Mouse (Mus musculus) limb, embryonic 11.5 days (tissue): ENCODE measurements around the gene Cbx5. TPM values are rescaled to one million over a fixed set of nuclear protein-coding genes. Genes with fewer than 3 reads are reported as not detected.
A peak's percentile ranks its signal among the peaks of the same experiment; 100 is the strongest.

Experiments used
- ATAC-seq: fragments of 200-750 bp; cut with Nextera tagmentation; 2 replicates; pipeline ENCODE4 v1.8.0; 2017; ENCODE audit warnings: low read depth; ENCODE audit not compliant: insufficient number of reproducible peaks, low FRiP score, low TSS enrichment
- DNase-seq: peaks from one replicate; pipeline ENCODE4 v3.0.0-alpha.2; 2015; ENCODE audit warnings: low spot score
- H3K27ac ChIP-seq: fragments of 300-500 bp; sonication (generic); replicated peaks from 2 replicates; pipeline ENCODE4 v1.5.1; 2014; ENCODE audit warnings: low read depth, mild to moderate bottlenecking, low read length
- H3K27me3 ChIP-seq: fragments of 300-500 bp; sonication (generic); 2 replicates; pipeline ENCODE4 v1.6.1; 2014; ENCODE audit warnings: mild to moderate bottlenecking, low read length, mixed read lengths; ENCODE audit not compliant: control insufficient read depth, insufficient read depth
- H3K36me3 ChIP-seq: fragments of 300-500 bp; sonication (generic); 2 replicates; pipeline ENCODE4 v1.6.1; 2014; ENCODE audit warnings: mild to moderate bottlenecking, low read length, moderate library complexity, mixed read lengths; ENCODE audit not compliant: control insufficient read depth, insufficient read depth
- H3K4me1 ChIP-seq: fragments of 300-500 bp; sonication (generic); 2 replicates; pipeline ENCODE4 v1.6.1; 2014; ENCODE audit warnings: low read length, mixed read lengths; ENCODE audit not compliant: control insufficient read depth, insufficient read depth
- H3K4me2 ChIP-seq: fragments of 300-500 bp; sonication (generic); 2 replicates; pipeline ENCODE4 v1.6.1; 2014; ENCODE audit warnings: low read depth, mild to moderate bottlenecking, moderate library complexity; ENCODE audit not compliant: severe bottlenecking
- H3K4me3 ChIP-seq: fragments of 300-500 bp; sonication (generic); 2 replicates; pipeline ENCODE4 v1.5.1; 2014; ENCODE audit warnings: low read depth, low read length
- H3K9ac ChIP-seq: fragments of 300-500 bp; sonication (generic); 2 replicates; pipeline ENCODE4 v1.6.1; 2014; ENCODE audit warnings: mild to moderate bottlenecking, low read length
- H3K9me3 ChIP-seq: fragments of 300-500 bp; sonication (generic); 2 replicates; pipeline ENCODE4 v1.6.1; 2016; ENCODE audit warnings: low read length; ENCODE audit not compliant: control insufficient read depth
- WGBS: fragments of 180-500 bp; shearing (Covaris S2); extraction: QIAGEN DNeasy Blood & Tissue Kit; methylation state at CpG from one replicate; pipeline ENCODE4 v1.1.7; 2014; 5-methylcytosine and 5-hydroxymethylcytosine counted together
- polyA plus RNA-seq: library from polyadenylated mRNA; unstranded; fragments of >200 nt; fragmentation: Nextera tagmentation; extraction: Ambion mirVana; gene quantifications from 2 replicates; pipeline ENCODE4 v1.2.1, GENCODE M21; 2014

Cbx5 gene
- polyA plus RNA-seq, 1 experiment from 2014 or later, result 210 TPM

DNA sequence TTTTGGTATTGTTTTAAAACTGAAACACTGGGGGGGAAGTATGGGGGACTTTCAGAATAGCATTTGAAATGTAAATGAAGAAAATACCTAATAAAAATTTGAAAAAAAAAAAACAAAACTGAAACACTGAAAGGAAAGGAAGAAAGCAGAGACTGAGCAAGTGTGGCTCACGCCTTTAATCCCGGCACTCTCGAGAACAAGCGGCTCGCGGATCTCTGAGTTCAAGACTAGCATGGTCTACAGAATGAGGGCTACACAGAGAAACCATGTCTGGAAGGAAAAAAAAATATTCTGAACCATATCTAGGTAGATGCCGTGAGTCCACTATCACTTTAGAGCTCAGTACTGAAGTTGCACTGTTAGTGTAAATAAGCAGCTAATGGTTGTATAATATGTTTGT lies 2.3 kb downstream of the Cbx5 start:
- Histone ChIP-seq H3K9me3 (no peaks in the 10 kb centered on the region), H3K36me3 (peaks cover 6% of the 10 kb centered on the region; the same call in 1 of the 2 replicates), H3K4me2 (no peak overlapping the region), H3K27ac (no peak overlapping the region), H3K4me3 (no peak overlapping the region), H3K4me1 (peaks cover 3% of the 10 kb centered on the region), H3K27me3 (no peaks in the 10 kb centered on the region), H3K9ac (no peak overlapping the region)
- WGBS, result 94% methylated on average over 7 of the region's 7 CpGs
- DNase-seq, result no peak
- no peak for ATAC-seq

GRCm38 (mm10) chr15:103233119-103233518 lies 6.5 kb downstream of the Cbx5 start:
- ATAC-seq, result no peak
- Histone ChIP-seq H3K36me3 (peaks cover 4% of the 10 kb centered on the region; the same call in 1 of the 2 replicates), H3K4me1 (0 out of 2 replicates have a peak, but pooled peaks cover 2% of the 10 kb centered on the region), H3K9ac (no peak overlapping the region), H3K9me3 (no peaks in the 10 kb centered on the region), H3K4me3 (no peak overlapping the region), H3K27ac (no peak overlapping the region), H3K27me3 (no peaks in the 10 kb centered on the region), H3K4me2 (no peak overlapping the region)
- WGBS, result 90% methylated on average over 2 of the region's 2 CpGs
- no peak for DNase-seq

- no peak overlapping the region for H3K4me3 ChIP-seq
- no peaks in the 10 kb centered on the region for H3K27me3 ChIP-seq
- no peak overlapping the region for H3K27ac ChIP-seq
- no peaks in the 10 kb centered on the region for H3K36me3 ChIP-seq
- H3K4me2 ChIP-seq, result no peak overlapping the region
- DNase-seq (no peak), ATAC-seq (no peak)
- H3K9me3 ChIP-seq, result no peaks in the 10 kb centered on the region
- no peak overlapping the region for H3K9ac ChIP-seq
- WGBS, result 80% methylated on average over 2 of the region's 2 CpGs
- H3K4me1 ChIP-seq, result no peaks in the 10 kb centered on the region
Measured at GRCm38 (mm10) chr15:103228904-103229303, 10.7 kb downstream of the Cbx5 start.

DNA sequence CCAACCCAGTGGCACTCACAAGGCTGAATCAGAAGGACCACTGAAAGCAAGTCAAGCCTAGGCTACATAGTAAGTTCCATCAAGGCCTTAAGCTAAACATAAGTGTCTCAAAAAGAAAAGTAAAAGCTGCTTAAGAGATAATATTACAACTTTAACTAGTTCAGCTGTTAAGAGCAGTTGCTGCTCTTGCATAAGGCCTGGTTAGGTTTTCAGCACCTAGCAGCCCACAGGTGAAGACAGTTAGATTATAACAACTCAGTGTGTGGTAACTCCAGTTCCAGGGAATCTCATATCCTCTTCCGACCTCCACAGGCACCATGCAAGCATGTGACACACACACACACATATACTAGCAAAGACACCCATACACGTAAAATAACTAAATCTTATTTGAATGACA lies 12.0 kb downstream of the Cbx5 start:
- Histone ChIP-seq H3K27me3 (no peaks in the 10 kb centered on the region), H3K4me2 (no peak overlapping the region), H3K27ac (no peak overlapping the region), H3K36me3 (no peaks in the 10 kb centered on the region), H3K9me3 (no peaks in the 10 kb centered on the region), H3K9ac (no peak overlapping the region), H3K4me3 (no peak overlapping the region), H3K4me1 (no peaks in the 10 kb centered on the region)
- DNase-seq (no peak), ATAC-seq (no peak)
- WGBS, result 92% methylated on average over 2 of the region's 2 CpGs

DNA sequence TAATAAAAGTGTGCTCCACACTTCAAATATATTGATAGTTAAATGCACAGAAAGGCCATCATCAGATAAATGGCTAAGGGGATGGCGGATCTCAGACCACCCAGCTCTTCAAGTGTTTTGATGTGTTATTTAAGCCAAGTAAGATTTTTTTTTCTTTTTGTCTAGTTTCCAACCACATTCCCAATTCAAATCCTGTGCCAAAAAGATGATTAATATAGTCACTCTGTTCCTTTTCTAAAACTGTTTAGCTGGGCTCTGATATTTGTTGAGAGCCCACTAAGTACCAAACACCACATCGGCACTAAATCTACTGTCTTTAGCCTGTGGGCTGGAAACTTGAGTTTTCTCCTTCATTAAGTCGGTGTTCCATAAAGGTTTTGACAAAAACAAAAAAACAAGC lies 12.6 kb downstream of the Cbx5 start:
- Histone ChIP-seq H3K9me3 (no peaks in the 10 kb centered on the region), H3K9ac (no peak overlapping the region), H3K27ac (no peak overlapping the region), H3K4me2 (no peak overlapping the region), H3K4me1 (no peaks in the 10 kb centered on the region), H3K27me3 (no peaks in the 10 kb centered on the region), H3K36me3 (no peaks in the 10 kb centered on the region), H3K4me3 (no peak overlapping the region)
- no peak for DNase-seq
- 91% methylated on average over 3 of the region's 3 CpGs for WGBS
- ATAC-seq, result no peak

DNA sequence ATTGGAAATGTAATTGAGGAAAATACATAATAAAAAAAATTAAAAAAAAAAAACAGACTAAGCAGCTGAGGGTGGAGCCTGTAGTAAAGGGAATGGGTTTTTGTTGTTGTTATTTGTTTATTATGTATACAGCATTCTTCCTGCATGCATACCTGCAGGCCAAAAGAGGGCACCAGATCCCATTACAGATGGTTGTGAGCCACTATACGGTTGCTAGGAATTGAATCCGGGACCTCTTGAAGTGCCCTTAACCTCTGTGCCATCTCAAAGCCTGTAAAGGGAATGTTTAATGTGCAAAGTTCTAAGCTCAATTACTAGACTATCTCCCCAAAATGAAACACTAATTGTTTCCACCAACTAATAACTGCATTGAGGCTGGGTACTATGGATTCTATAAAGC lies 15.5 kb downstream of the Cbx5 start:
- H3K4me2 ChIP-seq, result no peak overlapping the region
- H3K27me3 ChIP-seq, result no peaks in the 10 kb centered on the region
- DNase-seq, result no peak
- no peak overlapping the region for H3K9ac ChIP-seq
- no peak for ATAC-seq
- H3K27ac ChIP-seq, result no peak overlapping the region
- 88% methylated on average over 2 of the region's 2 CpGs for WGBS
- H3K9me3 ChIP-seq, result no peaks in the 10 kb centered on the region
- H3K36me3 ChIP-seq, result no peaks in the 10 kb centered on the region
- no peaks in the 10 kb centered on the region for H3K4me1 ChIP-seq
- no peak overlapping the region for H3K4me3 ChIP-seq

- Histone ChIP-seq H3K27me3 (no peaks in the 10 kb centered on the region), H3K9ac (no peak overlapping the region), H3K9me3 (no peaks in the 10 kb centered on the region), H3K4me1 (peaks cover 5% of the 10 kb centered on the region; the same call in 1 of the 2 replicates), H3K27ac (no peak overlapping the region), H3K4me2 (no peak overlapping the region), H3K4me3 (no peak overlapping the region), H3K36me3 (no peaks in the 10 kb centered on the region)
- no peak for DNase-seq
- ATAC-seq, result no peak
- whole genome bisulfite sequencing, result 92% methylated on average over 1 of the region's 1 CpGs
Measured at GRCm38 (mm10) chr15:103221386-103221785, 18.2 kb downstream of the Cbx5 start.

DNA sequence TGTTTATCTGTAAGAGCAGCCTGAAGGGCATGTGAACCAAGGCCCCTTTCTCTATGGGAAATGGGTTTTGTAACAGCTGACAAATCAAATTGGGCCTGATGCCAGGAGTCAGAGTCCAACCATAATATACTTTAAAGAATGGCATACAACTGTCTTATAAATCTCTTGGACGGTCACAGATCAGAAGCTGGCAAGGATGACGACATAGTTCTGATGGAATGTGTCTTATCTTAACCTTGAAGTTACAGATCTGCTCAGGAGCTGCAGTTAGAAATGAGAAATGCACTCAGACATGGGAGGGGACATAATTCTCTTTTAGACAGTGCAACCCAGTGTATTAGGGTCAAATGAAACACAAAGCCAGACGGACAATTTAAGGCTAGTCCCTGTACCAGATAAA lies 18.8 kb downstream of the Cbx5 start:
- Histone ChIP-seq H3K4me2 (no peak overlapping the region), H3K9ac (no peak overlapping the region), H3K9me3 (no peaks in the 10 kb centered on the region), H3K36me3 (no peaks in the 10 kb centered on the region), H3K27me3 (no peaks in the 10 kb centered on the region), H3K27ac (no peak overlapping the region), H3K4me3 (no peak overlapping the region), H3K4me1 (peaks cover 8% of the 10 kb centered on the region)
- WGBS, result 81% methylated on average over 3 of the region's 3 CpGs
- ATAC-seq, result no peak
- DNase-seq, result no peak

GRCm38 (mm10) chr15:103216052-103216451 lies 23.6 kb downstream of the Cbx5 start:
- Histone ChIP-seq H3K36me3 (peaks cover 6% of the 10 kb centered on the region; the same call in 1 of the 2 replicates), H3K27me3 (no peaks in the 10 kb centered on the region), H3K27ac (peak overlapping the region; percentile 96), H3K9ac (no peak overlapping the region), H3K4me1 (peaks cover 12% of the 10 kb centered on the region), H3K4me2 (peak overlapping the region; percentile 67), H3K4me3 (no peak overlapping the region), H3K9me3 (no peaks in the 10 kb centered on the region)
- WGBS, result 19% methylated on average over 2 of the region's 2 CpGs
- no peak for DNase-seq
- ATAC-seq, result no peak
